Mouse (Mus musculus): Measurements from ENCODE around the gene Dennd2a.

Dennd2a gene

GRCm38 (mm10) chr6:39556900-39557659, 587 bp downstream of the Dennd2a start:
- no peak for DNase-seq (ENCODE audit: low spot score)

DNA sequence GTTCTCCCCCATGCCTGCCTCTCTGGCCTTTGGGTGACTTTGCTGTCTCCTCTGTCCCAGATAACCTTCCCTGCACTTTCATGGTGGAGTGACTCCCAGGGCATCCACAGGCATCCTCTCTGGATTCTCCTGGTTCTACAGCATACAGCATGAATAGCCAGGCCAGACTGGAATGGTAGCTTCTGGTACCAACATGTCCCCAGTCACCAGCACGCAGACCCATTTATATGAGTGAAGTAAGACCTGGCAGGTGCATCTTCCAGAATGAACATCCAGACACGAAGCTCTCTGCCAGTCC, 2.1 kb downstream of the Dennd2a start:
- DNase-seq (ENCODE audit: low spot score), result no peak

DNA sequence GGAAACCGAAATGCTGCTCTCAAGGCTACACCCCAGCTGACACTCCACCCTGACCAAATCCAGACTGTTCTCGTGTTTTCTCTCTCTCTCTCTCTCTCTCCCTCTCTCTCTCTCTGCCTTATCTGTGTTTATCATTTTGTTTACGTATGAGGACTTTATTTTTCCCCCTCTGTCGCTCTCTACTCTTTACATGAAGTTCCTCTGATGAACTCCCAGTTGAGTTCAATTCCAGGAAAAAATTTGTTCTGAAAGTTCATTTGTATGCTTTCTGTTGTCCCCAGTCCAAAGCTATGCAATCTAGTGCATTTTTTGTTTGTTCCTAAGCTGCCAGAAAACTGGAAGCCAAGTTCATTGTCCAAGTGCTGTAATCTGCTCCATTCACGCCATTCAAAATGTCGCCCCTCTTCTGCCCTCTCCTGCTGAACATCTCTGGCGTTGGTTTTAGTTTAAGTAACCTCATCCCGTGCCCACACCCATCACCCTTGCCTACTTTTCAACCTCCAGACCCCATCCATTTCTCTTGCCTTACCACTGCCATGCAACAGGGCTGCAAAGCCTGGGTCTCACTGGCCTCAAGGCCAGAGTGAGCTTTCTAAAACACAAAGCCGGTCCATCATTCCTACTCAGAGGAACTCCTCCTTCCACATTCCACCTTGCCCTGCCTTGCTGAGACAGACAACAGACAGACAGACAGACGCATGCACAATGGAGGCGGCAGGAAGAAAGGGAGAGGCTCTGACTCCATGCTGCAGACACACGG, 2.6 kb downstream of the Dennd2a start:
- no peak for DNase-seq (ENCODE audit: low spot score)

DNA sequence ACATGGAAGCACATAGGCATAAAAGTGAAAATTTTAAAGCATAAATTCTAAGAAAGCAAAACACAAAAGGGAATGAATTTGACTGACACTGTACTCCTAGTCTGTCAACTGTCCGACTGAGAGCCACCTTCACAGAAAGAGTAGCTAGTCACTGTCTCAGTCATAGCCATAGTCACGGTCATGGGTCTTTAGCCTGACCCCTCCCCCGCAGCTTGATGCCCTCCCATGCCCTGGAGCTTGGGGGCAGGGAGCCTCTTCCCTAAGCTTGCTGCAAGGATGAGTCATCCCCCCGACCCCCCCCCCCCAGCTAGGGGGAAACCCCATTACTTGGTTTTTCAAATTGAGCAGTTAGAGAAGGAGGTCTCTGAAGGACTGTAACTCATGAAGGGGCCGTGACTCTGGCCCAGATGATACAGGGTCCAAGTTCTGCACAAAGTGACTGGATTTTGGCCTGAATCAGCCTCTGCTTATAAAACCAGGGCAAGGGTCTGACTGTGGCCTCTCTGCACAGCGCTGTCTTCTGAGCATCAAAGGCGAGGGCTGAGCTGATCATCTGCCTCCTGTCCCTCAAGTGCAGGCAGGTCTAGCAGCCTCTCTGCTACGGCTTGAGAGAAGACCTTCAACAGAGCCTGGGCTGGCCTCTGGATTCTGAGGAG, 5.6 kb downstream of the Dennd2a start:
- DNase-seq (ENCODE audit: low spot score), result no peak

DNA sequence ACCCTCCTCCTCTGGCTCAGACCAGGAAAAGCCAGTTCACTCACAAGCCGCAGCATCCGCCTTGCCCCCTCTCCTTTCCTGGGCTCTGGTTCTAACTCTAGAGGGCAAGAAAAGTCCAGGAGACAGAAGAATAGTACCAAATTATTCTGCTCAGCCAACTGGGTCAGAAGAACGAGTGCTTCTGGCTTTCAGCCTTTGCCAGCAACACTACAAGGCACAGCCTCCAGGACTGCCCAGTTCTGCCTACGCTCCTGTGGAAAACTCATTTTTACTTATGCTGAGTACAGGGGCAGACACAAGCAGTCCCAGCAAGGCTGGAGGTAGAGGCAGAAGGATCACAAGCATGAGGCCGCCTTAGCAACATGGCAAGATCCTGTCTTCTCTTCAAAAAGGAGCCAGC, 9.6 kb downstream of the Dennd2a start:
- no peak for DNase-seq (ENCODE audit: low spot score)

GRCm38 (mm10) chr6:39545474-39545873, 12.2 kb downstream of the Dennd2a start:
- DNase-seq (ENCODE audit: low spot score), result no peak

- peak; percentile 54 for DNase-seq (ENCODE audit: low spot score)
Measured at GRCm38 (mm10) chr6:39543769-39544420, 13.8 kb downstream of the Dennd2a start.

GRCm38 (mm10) chr6:39542631-39543597, 14.8 kb downstream of the Dennd2a start:
- DNase-seq (ENCODE audit: low spot score), result peak; percentile 66

DNA sequence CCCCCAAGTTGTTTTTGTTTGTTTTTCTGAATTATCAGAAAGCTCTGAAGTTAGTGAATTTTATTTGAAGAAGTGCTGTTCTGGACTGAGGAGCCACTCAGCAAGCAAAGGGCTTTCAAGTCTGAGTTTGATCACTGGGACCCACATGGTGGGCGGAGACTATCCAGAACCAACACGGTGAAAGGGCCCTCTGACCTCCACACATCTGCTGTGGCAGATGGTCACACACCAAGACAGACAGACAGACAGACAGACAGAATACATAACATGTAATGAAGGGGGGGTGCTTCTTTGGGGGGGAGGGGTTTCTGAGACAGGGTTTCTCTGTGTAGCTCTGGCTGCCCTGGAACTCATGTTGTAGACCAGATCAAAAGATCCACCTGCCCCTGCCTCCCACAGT, 17.1 kb downstream of the Dennd2a start:
- no peak for DNase-seq (ENCODE audit: low spot score)

DNA sequence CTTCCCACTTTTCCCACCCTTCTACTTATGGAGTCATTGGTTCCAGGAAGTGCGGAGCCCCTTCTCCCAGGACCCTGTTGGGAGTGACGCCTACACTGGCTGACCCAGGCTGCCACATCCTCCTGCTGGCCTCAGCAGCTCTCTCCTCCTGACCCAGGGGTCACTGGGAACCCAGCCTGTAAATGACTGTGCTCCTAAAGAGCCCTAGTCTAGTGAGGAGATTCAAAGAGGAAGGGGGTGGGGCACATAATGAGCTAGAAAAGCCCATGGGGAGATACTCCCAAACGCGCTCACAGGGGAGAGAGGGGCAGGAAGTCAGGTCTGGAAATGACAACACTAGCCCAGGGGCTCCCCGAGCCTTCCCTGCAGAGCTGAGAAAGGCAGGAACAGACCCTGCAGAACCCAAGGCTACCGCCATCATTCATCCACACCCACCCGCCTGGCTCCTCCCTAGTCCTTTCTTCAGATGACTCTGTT, 17.9 kb downstream of the Dennd2a start:
- DNase-seq (ENCODE audit: low spot score), result no peak

GRCm38 (mm10) chr6:39538227-39538626, 19.4 kb downstream of the Dennd2a start:
- no peak for DNase-seq (ENCODE audit: low spot score)

DNA sequence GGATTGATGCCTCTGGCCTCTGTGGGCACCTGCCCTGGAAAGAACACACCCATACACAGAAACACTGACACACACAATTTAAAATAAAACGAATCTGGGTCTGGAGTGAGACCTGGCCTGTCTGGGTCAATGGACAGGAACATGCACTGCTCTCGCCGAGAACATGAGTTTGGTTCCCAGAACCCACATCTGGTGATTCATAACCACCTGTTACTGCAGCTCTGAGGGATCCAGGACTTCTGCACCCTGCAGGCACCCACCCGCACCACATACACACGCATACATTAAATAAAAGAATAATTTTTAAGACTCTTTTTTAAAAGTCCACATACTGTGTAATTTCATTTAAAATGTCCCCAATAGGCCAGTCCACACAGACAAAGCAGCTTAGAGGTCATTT, 20.4 kb downstream of the Dennd2a start:
- DNase-seq (ENCODE audit: low spot score), result no peak

- DNase-seq (ENCODE audit: low spot score), result no peak
Measured at GRCm38 (mm10) chr6:39536621-39537020, 21.0 kb downstream of the Dennd2a start.

DNA sequence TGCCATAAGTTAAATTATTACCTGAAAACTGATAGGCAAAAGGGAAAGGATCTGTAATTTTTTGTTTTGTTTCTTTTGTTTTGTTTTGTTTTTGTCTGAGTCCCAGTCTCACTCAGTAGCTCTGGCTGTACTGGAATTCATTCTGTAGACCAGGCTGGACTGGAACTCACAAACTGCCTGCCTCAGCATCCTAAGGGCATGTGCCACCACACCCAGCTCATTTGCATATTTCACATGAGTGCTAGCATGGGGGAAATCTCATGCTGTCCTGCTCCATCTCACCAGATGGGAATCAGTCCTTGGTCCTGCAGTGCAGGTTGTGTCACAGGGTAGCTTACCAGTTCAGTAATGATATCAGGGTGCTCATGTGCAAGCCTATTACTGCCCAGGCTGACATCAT, 22.7 kb downstream of the Dennd2a start:
- no peak for DNase-seq (ENCODE audit: low spot score)

- peak; percentile 44 for DNase-seq (ENCODE audit: low spot score)
Measured at GRCm38 (mm10) chr6:39528671-39529535, 28.8 kb downstream of the Dennd2a start.

DNA sequence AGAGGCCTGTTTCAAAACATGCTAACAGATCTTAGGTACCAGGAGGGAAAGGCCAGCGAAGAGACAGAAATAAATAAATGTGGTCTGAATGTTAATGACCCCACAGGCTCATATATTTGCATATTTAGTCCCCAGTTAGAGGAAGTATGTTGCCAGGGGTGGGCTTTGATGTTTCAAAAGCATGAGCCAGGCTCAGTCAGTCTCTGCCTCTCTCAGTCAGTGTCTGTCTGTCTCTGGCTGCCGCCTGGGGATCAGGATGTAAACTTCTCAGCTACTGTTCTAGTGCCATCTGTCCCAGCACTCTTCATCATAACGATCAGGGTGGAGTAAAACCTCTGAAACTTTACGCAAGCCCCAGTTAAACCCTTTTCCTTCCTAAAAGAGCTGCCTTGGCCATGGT, 29.9 kb downstream of the Dennd2a start:
- DNase-seq (ENCODE audit: low spot score), result no peak

GRCm38 (mm10) chr6:39527337-39527784, 30.3 kb downstream of the Dennd2a start:
- DNase-seq (ENCODE audit: low spot score), result no peak

GRCm38 (mm10) chr6:39526797-39527196, 30.9 kb downstream of the Dennd2a start:
- DNase-seq (ENCODE audit: low spot score), result no peak

GRCm38 (mm10) chr6:39523161-39523560, 34.5 kb downstream of the Dennd2a start:
- no peak for DNase-seq (ENCODE audit: low spot score)

GRCm38 (mm10) chr6:39522425-39522824, 35.2 kb downstream of the Dennd2a start:
- no peak for DNase-seq (ENCODE audit: low spot score)
